Mouse (Mus musculus) forebrain, embryonic 13.5 days (tissue): ENCODE results near the gene Angptl7. TPM values are rescaled to one million over a fixed set of nuclear protein-coding genes. Genes with fewer than 3 reads are reported as not detected.

Source experiments
- polyA plus RNA-seq: library from polyadenylated mRNA; unstranded; fragments of >200 nt; fragmentation: Nextera tagmentation; extraction: Ambion mirVana; gene quantifications from 2 replicates; pipeline ENCODE4 v1.2.1, GENCODE M21; 2015

The Angptl7 gene
- polyA plus RNA-seq, 1 experiment from 2014 or later = 0.41 TPM

Other genes starting within 250 kb of the Angptl7 start
- gene Disp3, start 212.5 kb downstream of the Angptl7 start, polyA plus RNA-seq = 6.3 and 6.5 TPM in 2 replicates
- gene Ubiad1, start 55.7 kb downstream of the Angptl7 start, polyA plus RNA-seq = 17.3 and 18.7 TPM in 2 replicates
- 21.9 and 24.0 TPM in 2 replicates for gene Mtor, start 51.8 kb downstream of the Angptl7 start, polyA plus RNA-seq
- 84.0 and 87.3 TPM in 2 replicates for gene Exosc10, start 58.0 kb upstream of the Angptl7 start, polyA plus RNA-seq
- 150 and 162 TPM in 2 replicates for gene Srm, start 91.0 kb upstream of the Angptl7 start, polyA plus RNA-seq
- gene Masp2, start 102.1 kb upstream of the Angptl7 start, polyA plus RNA-seq = 0.34 and 0.63 TPM in 2 replicates
- gene Tardbp, start 126.6 kb upstream of the Angptl7 start, polyA plus RNA-seq = 364 and 366 TPM in 2 replicates
- not detected in 2 replicates for gene Gm572, start 142.9 kb upstream of the Angptl7 start, polyA plus RNA-seq